Mouse (Mus musculus) neutrophil, adult 5-6 weeks (primary cell): Measurements from ENCODE around the gene Abcg4. TPM values are rescaled to one million over a fixed set of nuclear protein-coding genes. Genes with fewer than 3 reads are reported as not detected.
"Not testable (repeated sequence)": the region's sequence is repeated elsewhere in the genome, so short reads cannot be mapped to it uniquely, and the experiment has no call there.

Source experiments
- ATAC-seq: fragments of 151-379, 151-347 bp; 2 replicates; pipeline ENCODE4 v1.8.0; 2017; ENCODE audit warnings: mild to moderate bottlenecking, moderate TSS enrichment; ENCODE audit not compliant: insufficient number of reproducible peaks, poor library complexity, low FRiP score, severe bottlenecking; ENCODE audit errors: extremely low read depth
- total RNA-seq: library from RNA; stranded (forward); fragments of 200-1000 nt; gene quantifications from 2 replicates; pipeline ENCODE4 v1.2.3, GENCODE M21; 2017

Abcg4 gene
- total RNA-seq, 1 experiment from 2014 or later: 1.4 TPM

GRCm38 (mm10) chr9:44320799-44321133 is 32.4 kb upstream of the Abcg4 start:
- ATAC-seq: no peak

GRCm38 (mm10) chr9:44319887-44320798 is 31.7 kb upstream of the Abcg4 start, which contains the start of gene C2cd2l:
Gene C2cd2l, minus strand, starts transcription at chr9:44320285.
- peak; percentile 77 for ATAC-seq

- no peak for ATAC-seq
These were observed 30.9 kb upstream of the Abcg4 start for GRCm38 (mm10) chr9:44319105-44319886.

- no peak for ATAC-seq
These were observed 30.3 kb upstream of the Abcg4 start for GRCm38 (mm10) chr9:44318826-44319095.

GRCm38 (mm10) chr9:44318076-44318825 is 29.8 kb upstream of the Abcg4 start:
- ATAC-seq: no peak

- no peak for ATAC-seq
These were observed 29.0 kb upstream of the Abcg4 start for GRCm38 (mm10) chr9:44317452-44317851.

- ATAC-seq: no peak
These were observed 26.5 kb upstream of the Abcg4 start for GRCm38 (mm10) chr9:44314910-44315309.

GRCm38 (mm10) chr9:44314257-44314547 is 25.8 kb upstream of the Abcg4 start:
- ATAC-seq: no peak

- no peak for ATAC-seq
These were observed 25.3 kb upstream of the Abcg4 start for GRCm38 (mm10) chr9:44313476-44314256.

GRCm38 (mm10) chr9:44311136-44312134 is 23.0 kb upstream of the Abcg4 start:
- no peak for ATAC-seq

- no peak for ATAC-seq
These were observed 22.3 kb upstream of the Abcg4 start for GRCm38 (mm10) chr9:44310750-44311135.

GRCm38 (mm10) chr9:44309756-44310155 is 21.3 kb upstream of the Abcg4 start:
- ATAC-seq: no peak

GRCm38 (mm10) chr9:44307248-44307647 is 18.8 kb upstream of the Abcg4 start:
- ATAC-seq: no peak

- ATAC-seq: no peak
These were observed 18.1 kb upstream of the Abcg4 start for GRCm38 (mm10) chr9:44306532-44306931.

- peak; percentile 96 for ATAC-seq
These were observed 17.2 kb upstream of the Abcg4 start, which contains the start of gene Hinfp for GRCm38 (mm10) chr9:44305466-44306079. Gene Hinfp, minus strand, starts transcription at chr9:44305671.

GRCm38 (mm10) chr9:44300001-44300400 is 11.6 kb upstream of the Abcg4 start:
- ATAC-seq: not testable (repeated sequence)

- no peak for ATAC-seq
These were observed 4.1 kb upstream of the Abcg4 start for GRCm38 (mm10) chr9:44292490-44292889.

GRCm38 (mm10) chr9:44288959-44289291 is 510 bp upstream of the Abcg4 start:
- ATAC-seq: no peak
